20 mouse cellular contexts compared by ENCODE assay signal in genomic region chr11:20037739-20038138, GRCm38 (mm10).
DNase-seq lines count a peak whose midpoint lies in the region; ATAC-seq and TF ChIP-seq lines count a peak whose summit lies in the region.
"Had no signal": no experiment of that assay in that cellular context is flagged by ENCODE, and none has a peak within 500 bp of the region (broad histone marks: within the 10 kb centered on the region; RNA-seq: fewer than 3 reads in every experiment).

No protein-coding gene starts in this region.

- no peaks in the 10 kb centered on the region for H3K27me3 ChIP-seq in kidney, postnatal 0 days (ENCODE audit: insufficient read depth, low read length)
- no peaks in the 10 kb centered on the region for H3K27me3 ChIP-seq in kidney, embryonic 14.5 days (ENCODE audit: control insufficient read depth, insufficient read depth, low read length)
- no peaks in the 10 kb centered on the region for H3K27me3 ChIP-seq in midbrain, embryonic 16.5 days (ENCODE audit: control insufficient read depth, insufficient read depth, low read depth, low read length)
- no peaks in the 10 kb centered on the region for H3K27me3 ChIP-seq in midbrain, embryonic 14.5 days (ENCODE audit: control insufficient read depth, insufficient read depth, low read length)
- H3K27me3 ChIP-seq in neural tube, embryonic 15.5 days (replicated peaks), result no peaks in the 10 kb centered on the region
- H3K27me3 ChIP-seq: forebrain, embryonic 15.5 days; hindbrain, embryonic 12.5 days; Patski had no signal

- ATAC-seq in kidney, postnatal 0 days (replicated peaks; ENCODE audit: low FRiP score, low read depth), result 0 out of 2 replicates have a peak, but pooled peaks have one; percentile 18
- no peak; the same call in 1 of the 2 replicates for ATAC-seq in kidney, embryonic 14.5 days (ENCODE audit: low FRiP score, low TSS enrichment)
- ATAC-seq in midbrain, embryonic 16.5 days, result 0 out of 2 replicates have a peak, but pooled peaks have one; percentile 12
- ATAC-seq in midbrain, embryonic 14.5 days (ENCODE audit: low FRiP score, low TSS enrichment), result no peak
- no peak for ATAC-seq in neural tube, embryonic 15.5 days (ENCODE audit: low FRiP score)
- ATAC-seq: forebrain, embryonic 15.5 days; Patski had no signal

- no peaks in the 10 kb centered on the region for H3K9me3 ChIP-seq in kidney, postnatal 0 days (replicated peaks; ENCODE audit: low read length)
- no peaks in the 10 kb centered on the region for H3K9me3 ChIP-seq in kidney, embryonic 14.5 days (ENCODE audit: control insufficient read depth, low read length)
- H3K9me3 ChIP-seq in midbrain, embryonic 16.5 days (replicated peaks; ENCODE audit: control insufficient read depth, low read length, poor library complexity, severe bottlenecking), result no peaks in the 10 kb centered on the region
- no peaks in the 10 kb centered on the region for H3K9me3 ChIP-seq in midbrain, embryonic 14.5 days (ENCODE audit: control insufficient read depth, low read length)
- no peaks in the 10 kb centered on the region for H3K9me3 ChIP-seq in neural tube, embryonic 15.5 days (replicated peaks)
- H3K9me3 ChIP-seq: forebrain, embryonic 15.5 days; hindbrain, embryonic 12.5 days; limb, embryonic 10.5 days had no signal

- WGBS in kidney, postnatal 0 days, result 94% methylated on average over 4 of the region's 4 CpGs
- 84% methylated on average over 4 of the region's 4 CpGs for WGBS in kidney, embryonic 14.5 days
- WGBS in midbrain, embryonic 16.5 days, result 92% methylated on average over 4 of the region's 4 CpGs
- 91% methylated on average over 4 of the region's 4 CpGs for WGBS in midbrain, embryonic 14.5 days
- 90% methylated on average over 4 of the region's 4 CpGs for WGBS in neural tube, embryonic 15.5 days

- TF ChIP-seq CTCF in kidney, postnatal 0 days (IDR thresholded peaks at IDR 0.05; ENCODE audit: low read depth), result no peak

- H3K36me3 ChIP-seq in kidney, postnatal 0 days (ENCODE audit: insufficient read depth, low read length), result no peaks in the 10 kb centered on the region
- no peaks in the 10 kb centered on the region for H3K36me3 ChIP-seq in kidney, embryonic 14.5 days (ENCODE audit: control insufficient read depth, insufficient read depth, low read length)
- no peaks in the 10 kb centered on the region for H3K36me3 ChIP-seq in midbrain, embryonic 16.5 days (ENCODE audit: control insufficient read depth, insufficient read depth, low read length)
- H3K36me3 ChIP-seq in midbrain, embryonic 14.5 days (ENCODE audit: control insufficient read depth, insufficient read depth, low read length), result no peaks in the 10 kb centered on the region
- H3K36me3 ChIP-seq in neural tube, embryonic 15.5 days, result no peaks in the 10 kb centered on the region
- H3K36me3 ChIP-seq: forebrain, embryonic 15.5 days; hindbrain, embryonic 12.5 days; limb, embryonic 10.5 days had no signal

- no peak overlapping the region for H3K27ac ChIP-seq in kidney, postnatal 0 days
- no peak overlapping the region for H3K27ac ChIP-seq in kidney, embryonic 14.5 days (ENCODE audit: low read depth, low read length)
- H3K27ac ChIP-seq in midbrain, embryonic 16.5 days (ENCODE audit: low read length), result no peak overlapping the region
- H3K27ac ChIP-seq in midbrain, embryonic 14.5 days (replicated peaks; ENCODE audit: low read depth, low read length), result no peak overlapping the region
- H3K27ac ChIP-seq in neural tube, embryonic 15.5 days (replicated peaks), result 0 out of 2 replicates have a peak overlapping the region, but pooled peaks have one; percentile 56
- H3K27ac ChIP-seq: forebrain, embryonic 15.5 days; heart, adult 2 months; hindbrain, embryonic 12.5 days; limb, embryonic 10.5 days; liver, embryonic 14.5 days had no signal

- peaks cover 8% of the 10 kb centered on the region; the same call in 1 of the 2 replicates for H3K4me1 ChIP-seq in kidney, postnatal 0 days (replicated peaks; ENCODE audit: insufficient read depth, low read length)
- H3K4me1 ChIP-seq in kidney, embryonic 14.5 days (ENCODE audit: control insufficient read depth, insufficient read depth, low read length), result peaks cover 16% of the 10 kb centered on the region
- H3K4me1 ChIP-seq in midbrain, embryonic 16.5 days (ENCODE audit: control insufficient read depth, insufficient read depth, low read length), result peaks cover 4% of the 10 kb centered on the region; the same call in 1 of the 2 replicates
- H3K4me1 ChIP-seq in midbrain, embryonic 14.5 days (ENCODE audit: control insufficient read depth, insufficient read depth, low read length), result peaks cover 8% of the 10 kb centered on the region
- H3K4me1 ChIP-seq in neural tube, embryonic 15.5 days, result peaks cover 28% of the 10 kb centered on the region

- no peak overlapping the region for H3K9ac ChIP-seq in kidney, postnatal 0 days (ENCODE audit: low read depth, low read length)
- H3K9ac ChIP-seq in kidney, embryonic 14.5 days (ENCODE audit: low read depth, low read length), result no peak overlapping the region
- no peak overlapping the region for H3K9ac ChIP-seq in midbrain, embryonic 16.5 days (ENCODE audit: low read depth, low read length)
- H3K9ac ChIP-seq in midbrain, embryonic 14.5 days (replicated peaks; ENCODE audit: low read length), result no peak overlapping the region
- no peak overlapping the region for H3K9ac ChIP-seq in neural tube, embryonic 15.5 days (replicated peaks)
- H3K9ac ChIP-seq: forebrain, embryonic 15.5 days; hindbrain, embryonic 12.5 days; liver, embryonic 14.5 days had no signal

- no peak overlapping the region for H3K4me3 ChIP-seq in kidney, postnatal 0 days (replicated peaks; ENCODE audit: low read depth, low read length)
- H3K4me3 ChIP-seq in kidney, embryonic 14.5 days (ENCODE audit: low read length), result no peak overlapping the region
- H3K4me3 ChIP-seq in midbrain, embryonic 16.5 days (ENCODE audit: low read depth, low read length), result no peak overlapping the region
- H3K4me3 ChIP-seq in midbrain, embryonic 14.5 days (replicated peaks; ENCODE audit: low read depth, low read length), result no peak overlapping the region
- no peak overlapping the region for H3K4me3 ChIP-seq in neural tube, embryonic 15.5 days (replicated peaks)
- H3K4me3 ChIP-seq: forebrain, embryonic 15.5 days; heart, adult 2 months; hindbrain, embryonic 12.5 days; limb, embryonic 10.5 days had no signal

- no peak for DNase-seq in kidney, postnatal 0 days (ENCODE audit: low spot score)
- no peak for DNase-seq in midbrain, embryonic 14.5 days
- peak; percentile 24 for DNase-seq in c-Kit-positive CD71-negative TER-119-negative erythroid progenitor cells, embryonic 14.5 days (ENCODE audit: low read depth)
- DNase-seq in c-Kit-positive CD71-positive TER-119-positive erythroid progenitor cells, embryonic 14.5 days (ENCODE audit: low spot score), result no peak
- no peak for DNase-seq in heart, adult 9 months (ENCODE audit: low spot score in 2 of 2)
- DNase-seq: heart, adult 2 months; kidney, adult 11 months; kidney, postnatal 25 days; layer of hippocampus, postnatal 36 days; lung, postnatal 14 days; right cerebral cortex, postnatal 4 days; thymus, adult 18-20 months had no signal

- H3K4me2 ChIP-seq in kidney, postnatal 0 days (ENCODE audit: low read length), result no peak overlapping the region
- no peak overlapping the region for H3K4me2 ChIP-seq in kidney, embryonic 14.5 days (replicated peaks; ENCODE audit: low read depth, low read length)
- H3K4me2 ChIP-seq in midbrain, embryonic 16.5 days (ENCODE audit: low read length), result no peak overlapping the region
- H3K4me2 ChIP-seq in midbrain, embryonic 14.5 days (ENCODE audit: low read length), result no peak overlapping the region
- H3K4me2 ChIP-seq in neural tube, embryonic 15.5 days, result no peak overlapping the region
- H3K4me2 ChIP-seq: forebrain, embryonic 15.5 days; hindbrain, embryonic 12.5 days had no signal

Comparison
In these comparisons a context has a peak if more than half of its experiments do, and no peak if none do; other contexts are left out.
1. ATAC-seq: peak in kidney, postnatal 0 days (single experiment) and midbrain, embryonic 16.5 days (single experiment); none in kidney, embryonic 14.5 days (single experiment), midbrain, embryonic 14.5 days (single experiment) and neural tube, embryonic 15.5 days (single experiment).